Mouse (Mus musculus) brain, embryonic 14.5 days (tissue): ENCODE results near the gene Mthfd2l. TPM values are rescaled to one million over a fixed set of nuclear protein-coding genes. Genes with fewer than 3 reads are reported as not detected.

ENCODE experiments used
- DNase-seq: peaks from one replicate; pipeline ENCODE4 v3.0.0-alpha.2; 2011; ENCODE audit warnings: low read depth
- CTCF ChIP-seq: fragments of 200-500 bp; IDR thresholded peaks from 2 replicates; pipeline ENCODE4 v1.5.1; 2012; ENCODE audit warnings: inconsistent platforms, mild to moderate bottlenecking, moderate library complexity, borderline replicate concordance; ENCODE audit not compliant: insufficient read depth, insufficient read length; ENCODE audit errors: extremely low read depth
- POLR2A ChIP-seq: fragments of 200-500 bp; IDR thresholded peaks from 2 replicates; pipeline ENCODE4 v1.6.1; 2012; ENCODE audit warnings: mild to moderate bottlenecking, inconsistent platforms, borderline replicate concordance; ENCODE audit not compliant: poor library complexity, insufficient read depth, insufficient read length, severe bottlenecking; ENCODE audit errors: extremely low read depth
- polyA plus RNA-seq: library from polyadenylated mRNA; depleted of rRNA; stranded (reverse); fragments of >200 nt; gene quantifications from 2 replicates; pipeline ENCODE4 v1.2.3, GENCODE M21; 2012; rRNA removed

Gene Mthfd2l
- polyA plus RNA-seq, 1 experiment = 64.9 TPM

DNA sequence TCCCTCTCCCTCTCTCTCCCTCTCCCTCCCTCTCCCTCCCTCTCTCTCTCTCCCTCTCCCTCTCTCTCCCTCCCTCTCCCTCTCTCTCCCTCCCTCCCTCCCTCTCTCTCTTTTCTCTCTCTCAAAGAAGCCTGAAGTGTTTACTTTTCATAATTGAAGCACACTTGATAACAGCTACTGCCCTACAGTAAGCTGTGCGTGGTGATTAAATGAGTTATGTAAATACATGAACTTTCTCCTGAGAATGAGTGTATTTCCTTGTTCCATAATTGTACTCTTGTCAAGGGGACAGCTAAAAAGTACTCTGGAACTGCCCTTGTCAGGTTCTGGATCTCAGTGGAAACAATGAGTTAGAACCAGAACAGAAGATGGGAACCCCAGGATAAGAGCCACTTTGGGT, 96.9 kb downstream of the Mthfd2l start:
- no peak for DNase-seq
- TF ChIP-seq CTCF (no peak), POLR2A (no peak)

DNA sequence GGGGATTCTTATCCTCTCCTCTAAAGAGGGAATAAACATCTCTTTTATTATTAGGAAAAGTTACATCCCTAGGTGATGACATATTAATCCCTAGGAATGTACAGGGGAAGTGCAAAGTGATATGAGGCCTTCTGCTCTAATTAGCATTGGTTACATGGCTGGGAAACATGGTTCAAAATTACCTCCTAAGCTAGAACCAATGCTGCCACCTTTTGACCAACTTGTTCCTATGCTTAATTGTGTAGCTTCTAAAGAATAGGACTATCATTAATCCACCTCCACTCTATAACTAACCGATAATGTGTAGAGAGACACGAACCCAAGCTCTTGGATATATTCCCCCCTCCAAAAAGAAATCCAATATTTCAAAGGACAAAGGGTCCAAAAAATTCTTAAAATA, 99.7 kb downstream of the Mthfd2l start:
- DNase-seq = peak; percentile 4
- no peak for TF ChIP-seq CTCF
- TF ChIP-seq POLR2A = no peak

DNA sequence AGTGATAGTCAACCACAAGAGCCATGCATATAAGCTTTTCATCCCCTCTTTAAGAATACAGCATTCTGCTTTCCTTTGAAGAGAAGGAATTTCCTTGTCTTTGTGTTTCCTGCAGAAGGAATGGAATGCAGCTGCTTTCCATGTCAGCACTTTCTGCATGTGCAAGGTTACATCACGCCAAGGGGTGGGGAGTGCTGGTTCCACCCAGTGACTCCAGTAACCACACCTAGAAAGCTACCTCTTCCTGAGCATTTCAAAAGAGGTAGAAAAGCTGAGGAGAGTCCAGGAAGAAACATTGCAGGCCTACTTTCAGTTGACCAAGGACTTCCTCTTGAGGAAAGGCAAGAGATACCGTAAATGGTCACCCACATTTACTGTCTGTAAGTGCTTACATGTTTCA, 104.4 kb downstream of the Mthfd2l start:
- TF ChIP-seq POLR2A (no peak), CTCF (no peak)

DNA sequence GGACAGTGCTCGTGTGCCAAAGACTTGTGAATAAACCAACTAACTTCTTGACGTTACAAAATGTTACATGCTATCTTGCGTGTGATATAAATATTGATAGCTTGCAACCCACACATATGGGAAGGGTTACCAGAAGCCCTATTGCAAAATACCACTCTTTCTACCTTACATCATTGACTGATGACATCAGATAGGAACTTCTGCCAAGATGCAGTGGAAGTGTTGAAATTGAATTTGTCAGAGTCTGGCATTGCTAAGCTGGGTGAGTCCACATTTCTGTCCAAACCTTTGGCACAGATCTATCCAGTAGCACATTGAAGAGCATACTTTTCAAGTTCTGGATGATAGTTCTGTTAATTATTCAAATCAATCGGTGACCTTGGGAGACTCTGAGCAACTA, 105.7 kb downstream of the Mthfd2l start:
- DNase-seq = no peak
- TF ChIP-seq CTCF (no peak), POLR2A (no peak)

More for the DNA sequence above, 104.4 kb downstream of the Mthfd2l start:
- DNase-seq = no peak

DNA sequence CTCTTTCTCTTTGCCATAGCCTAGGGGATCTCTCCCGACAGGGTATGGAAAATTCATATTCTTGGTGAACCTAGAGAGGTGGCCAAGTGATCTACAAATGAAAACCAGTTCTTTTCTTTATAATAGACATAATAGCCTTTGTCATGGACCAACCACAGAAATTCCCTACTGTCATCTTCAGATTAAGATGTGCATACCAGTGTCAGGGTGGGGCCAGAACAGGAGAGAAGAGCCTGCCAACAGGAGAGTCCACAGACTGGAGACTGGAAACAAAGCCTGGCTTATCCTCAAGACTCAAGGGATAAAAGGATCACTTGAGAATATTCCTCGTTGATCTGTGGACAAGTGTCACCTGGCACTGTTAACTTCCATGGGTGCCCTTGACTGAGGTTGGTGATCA, 106.8 kb downstream of the Mthfd2l start:
- no peak for TF ChIP-seq POLR2A
- TF ChIP-seq CTCF = no peak
- no peak for DNase-seq

DNA sequence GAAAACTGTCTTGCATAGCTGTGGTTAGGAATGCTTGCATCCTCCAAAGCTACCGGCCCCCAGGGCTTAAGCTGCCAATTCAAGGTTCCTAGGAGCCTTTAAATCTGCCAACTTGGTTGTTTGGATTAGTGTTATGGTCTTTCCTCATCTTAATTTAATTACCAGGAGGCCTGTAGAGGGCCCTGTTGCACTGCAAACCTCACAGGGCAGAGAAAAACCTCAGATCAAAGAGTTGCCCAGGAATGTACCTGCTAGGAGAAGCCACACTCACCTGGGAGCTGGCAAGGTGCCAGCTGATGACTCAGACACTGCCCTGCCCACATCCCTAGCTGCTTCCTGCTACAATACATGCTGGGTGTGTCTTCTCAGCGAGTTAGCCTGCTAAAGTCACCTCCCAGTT, 107.6 kb downstream of the Mthfd2l start:
- TF ChIP-seq POLR2A (no peak), CTCF (no peak)
- DNase-seq = no peak

DNA sequence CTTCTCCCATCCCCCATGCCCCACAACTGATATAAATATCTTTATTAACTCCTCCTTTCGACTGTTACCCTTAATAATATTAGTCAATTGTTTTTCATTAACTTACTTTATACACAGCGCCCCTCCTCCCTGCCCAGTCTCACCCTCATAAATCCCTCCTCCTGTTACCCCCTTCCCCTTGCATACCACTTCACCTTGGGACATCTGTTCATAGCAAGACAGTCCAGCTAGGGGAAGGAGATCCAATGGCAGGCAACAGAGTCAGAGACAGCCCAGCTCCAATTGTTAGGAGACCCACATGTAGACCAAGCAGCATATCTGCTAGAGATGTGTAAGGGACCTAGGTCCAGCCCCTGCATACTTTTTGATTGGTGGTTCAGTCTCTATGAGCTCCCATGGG, 108.0 kb downstream of the Mthfd2l start:
- no peak for DNase-seq
- TF ChIP-seq POLR2A (no peak), CTCF (no peak)

DNA sequence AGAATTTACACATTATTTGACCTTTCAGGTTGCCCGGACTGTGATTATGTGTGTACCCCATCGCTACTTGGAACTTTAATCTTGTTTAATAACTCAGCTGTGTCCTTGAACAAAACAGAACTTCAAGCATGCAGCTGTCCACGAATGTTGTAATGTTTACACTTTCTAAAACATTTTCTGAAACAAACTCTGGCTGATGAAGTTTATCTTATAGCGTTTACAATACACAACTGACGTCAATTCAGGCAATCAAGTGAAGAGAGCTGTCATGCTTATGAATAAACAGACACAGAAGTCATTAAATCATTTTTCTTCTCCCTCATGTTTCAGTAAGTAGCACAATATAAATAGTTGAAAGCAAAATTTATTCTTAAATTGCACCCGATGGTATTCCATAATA, 117.1 kb downstream of the Mthfd2l start:
- DNase-seq = no peak
- TF ChIP-seq POLR2A (no peak), CTCF (no peak)

DNA sequence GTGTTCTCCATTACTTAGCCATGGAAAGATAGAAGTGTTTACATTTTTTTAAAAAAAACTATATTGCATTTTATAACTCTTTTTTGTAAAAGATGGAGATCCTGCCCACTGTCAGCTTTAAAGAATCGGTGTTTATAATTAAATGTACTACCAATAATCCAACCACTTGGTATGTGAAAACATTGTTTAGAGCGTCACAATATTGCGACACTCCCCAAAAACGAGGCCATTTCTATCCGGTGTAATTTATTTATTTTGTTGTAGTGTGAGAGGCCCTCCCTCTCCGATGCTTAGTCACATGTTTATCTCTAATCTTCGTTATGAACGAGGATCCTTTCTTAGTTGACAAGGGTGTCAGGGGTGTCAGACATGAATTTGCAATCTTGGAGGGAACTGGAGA, 117.5 kb downstream of the Mthfd2l start:
- TF ChIP-seq POLR2A (no peak), CTCF (no peak)
- DNase-seq = no peak

Other genes starting within 250 kb of the Mthfd2l start
- gene Cxcl5, start 171.8 kb upstream of the Mthfd2l start, polyA plus RNA-seq = 0.04 and 0.06 TPM in 2 replicates
- 0.79 and 1.6 TPM in 2 replicates for gene Ppbp, start 162.6 kb upstream of the Mthfd2l start, polyA plus RNA-seq
- gene Pf4, start 158.7 kb upstream of the Mthfd2l start, polyA plus RNA-seq = 21.4 and 26.6 TPM in 2 replicates
- gene Cxcl3, start 145.0 kb upstream of the Mthfd2l start, polyA plus RNA-seq = 0.09 TPM in 1 of 2 replicates, not detected in the other
- not detected in 2 replicates for gene Cxcl15, start 136.6 kb upstream of the Mthfd2l start, polyA plus RNA-seq
- gene Cxcl1, start 39.9 kb upstream of the Mthfd2l start, polyA plus RNA-seq = 0.11 and 0.25 TPM in 2 replicates
- not detected in 2 replicates for gene Cxcl2, start 27.2 kb upstream of the Mthfd2l start, polyA plus RNA-seq
- 0.26 and 0.39 TPM in 2 replicates for gene Epgn, start 96.3 kb downstream of the Mthfd2l start, polyA plus RNA-seq
- 0.01 and 0.03 TPM in 2 replicates for gene Ereg, start 143.5 kb downstream of the Mthfd2l start, polyA plus RNA-seq
- 0.08 and 0.15 TPM in 2 replicates for gene Areg, start 208.5 kb downstream of the Mthfd2l start, polyA plus RNA-seq